Mouse (Mus musculus): ENCODE data around the gene Arfgef3. TPM values are rescaled to one million over a fixed set of nuclear protein-coding genes. Genes with fewer than 3 reads are reported as not detected.

Arfgef3 gene
- total RNA-seq, 2 experiments from 2014 or later = 86.1 to 87.7 TPM

- Histone ChIP-seq H3K27ac (peak overlapping the region; percentile 21; the same call in 1 of the 2 replicates), H3K4me3 (no peak overlapping the region)
- no peak for TF ChIP-seq CTCF (conservative IDR thresholded peaks at IDR 0.05)
- DNase-seq (ENCODE audit: low spot score in 2 of 2) = no peak
Observed at GRCm38 (mm10) chr10:18664016-18664415, 79.7 kb downstream of the Arfgef3 start.

- Histone ChIP-seq H3K27ac (peak overlapping the region; percentile 75; the same call in 1 of the 2 replicates), H3K4me3 (no peak overlapping the region)
- no peak for DNase-seq (ENCODE audit: low spot score in 2 of 2)
- no peak for TF ChIP-seq CTCF (conservative IDR thresholded peaks at IDR 0.05)
Observed at GRCm38 (mm10) chr10:18661606-18662220, 82.0 kb downstream of the Arfgef3 start.

- TF ChIP-seq CTCF (conservative IDR thresholded peaks at IDR 0.05) = no peak
- DNase-seq (ENCODE audit: low spot score in 2 of 2) = peak; percentile 38 to 39
Observed at GRCm38 (mm10) chr10:18660998-18661397, 82.8 kb downstream of the Arfgef3 start.

GRCm38 (mm10) chr10:18657588-18657987, 86.2 kb downstream of the Arfgef3 start:
- no peak overlapping the region for H3K4me3 ChIP-seq
- no peak for DNase-seq (ENCODE audit: low spot score in 2 of 2)
- no peak for TF ChIP-seq CTCF (conservative IDR thresholded peaks at IDR 0.05)
- H3K27ac ChIP-seq = no peak overlapping the region

More at GRCm38 (mm10) chr10:18660998-18661397, 82.8 kb downstream of the Arfgef3 start:
- Histone ChIP-seq H3K4me3 (no peak overlapping the region), H3K27ac (peak overlapping the region; percentile 75)

DNA sequence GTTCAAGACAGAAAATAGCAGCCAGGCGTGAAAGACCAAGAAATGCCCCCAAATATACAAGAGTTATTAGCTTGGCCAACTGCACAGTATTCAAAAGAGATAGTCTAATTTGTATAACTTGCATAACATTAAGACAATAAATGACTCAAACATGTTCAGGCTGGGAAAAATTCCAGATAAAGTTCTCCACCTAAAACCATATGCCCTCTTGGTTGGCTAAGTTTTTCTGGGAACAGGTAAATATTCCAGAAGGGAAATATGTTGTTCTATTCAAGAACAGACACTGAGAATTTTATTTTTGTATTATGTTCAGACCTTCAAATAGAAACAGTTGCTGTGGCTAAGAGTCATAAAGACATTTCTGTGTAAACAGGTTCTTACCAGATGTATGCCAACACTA, 96.7 kb downstream of the Arfgef3 start:
- no peak for DNase-seq (ENCODE audit: low spot score in 2 of 2)

DNA sequence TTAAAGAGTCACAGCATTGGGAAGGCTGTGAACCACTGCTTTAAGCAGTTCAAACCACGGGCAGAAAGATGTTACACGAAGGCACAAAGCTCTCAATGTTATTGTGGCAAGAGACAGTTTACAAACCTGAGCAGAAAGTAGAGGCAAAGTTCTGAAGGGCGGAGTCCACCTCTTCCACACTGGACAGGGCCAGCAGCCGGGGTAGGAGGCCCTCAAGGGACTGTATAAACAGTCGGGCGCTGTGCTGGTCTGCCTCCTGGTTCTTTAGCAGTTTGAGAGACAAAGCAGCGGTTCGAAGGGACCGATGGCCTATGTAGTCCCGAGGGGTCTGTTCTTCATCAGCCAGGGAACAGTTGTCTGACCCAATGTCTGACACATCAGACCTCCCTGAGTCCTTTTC, 97.7 kb downstream of the Arfgef3 start:
- no peak overlapping the region for H3K27ac ChIP-seq

More for the DNA sequence above, 96.7 kb downstream of the Arfgef3 start:
- H3K27ac ChIP-seq = no peak overlapping the region
- H3K4me3 ChIP-seq = no peak overlapping the region
- no peak for TF ChIP-seq CTCF (conservative IDR thresholded peaks at IDR 0.05)

DNA sequence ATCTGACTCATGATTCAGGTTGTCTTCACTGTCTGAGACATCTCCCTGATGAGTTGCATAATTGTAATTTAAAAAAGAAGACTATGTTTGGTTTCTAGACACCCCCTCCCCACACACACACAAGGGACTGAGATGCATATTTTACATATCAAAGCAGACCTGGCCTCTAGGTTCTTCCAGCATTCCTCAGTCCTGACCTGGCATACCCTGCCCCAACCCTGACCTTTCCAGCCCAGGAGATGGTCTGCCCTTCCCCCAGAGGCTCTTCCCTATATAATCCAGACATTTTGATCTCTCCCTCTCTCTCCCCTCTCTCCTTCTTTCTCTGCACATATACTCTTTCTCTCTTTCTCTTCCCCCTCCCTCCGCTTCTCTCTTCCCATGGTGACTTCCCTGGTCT, 99.4 kb downstream of the Arfgef3 start:
- TF ChIP-seq CTCF (conservative IDR thresholded peaks at IDR 0.05) = no peak
- no peak overlapping the region for H3K4me3 ChIP-seq
- H3K27ac ChIP-seq = no peak overlapping the region
- no peak for DNase-seq (ENCODE audit: low spot score in 2 of 2)

More for the DNA sequence above, 97.7 kb downstream of the Arfgef3 start:
- no peak for DNase-seq (ENCODE audit: low spot score in 2 of 2)
- no peak for TF ChIP-seq CTCF (conservative IDR thresholded peaks at IDR 0.05)
- no peak overlapping the region for H3K4me3 ChIP-seq

DNA sequence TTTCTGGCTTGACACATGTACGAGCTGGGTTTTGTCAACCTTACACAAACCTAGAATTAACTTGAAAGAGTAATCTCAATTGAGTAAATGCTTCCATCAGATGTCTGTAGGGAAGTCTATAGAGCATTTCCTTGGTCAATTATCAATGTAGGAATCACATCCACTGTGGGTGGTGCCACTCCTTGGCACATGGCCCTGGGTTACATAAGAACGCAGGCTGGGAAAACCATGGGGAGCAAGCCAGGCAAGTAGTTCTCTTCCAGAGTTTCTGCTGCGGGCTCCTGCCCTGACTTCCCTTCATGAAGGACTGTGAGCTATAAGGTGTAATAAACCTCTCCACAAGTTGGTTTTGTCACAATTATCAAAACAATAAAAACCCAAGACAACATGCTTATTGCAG, 100.2 kb downstream of the Arfgef3 start:
- H3K4me3 ChIP-seq = no peak overlapping the region
- H3K27ac ChIP-seq = no peak overlapping the region
- peak in 1 of 2 experiments; percentile 50 for DNase-seq (ENCODE audit: low spot score in 2 of 2)
- no peak for TF ChIP-seq CTCF (conservative IDR thresholded peaks at IDR 0.05)

DNA sequence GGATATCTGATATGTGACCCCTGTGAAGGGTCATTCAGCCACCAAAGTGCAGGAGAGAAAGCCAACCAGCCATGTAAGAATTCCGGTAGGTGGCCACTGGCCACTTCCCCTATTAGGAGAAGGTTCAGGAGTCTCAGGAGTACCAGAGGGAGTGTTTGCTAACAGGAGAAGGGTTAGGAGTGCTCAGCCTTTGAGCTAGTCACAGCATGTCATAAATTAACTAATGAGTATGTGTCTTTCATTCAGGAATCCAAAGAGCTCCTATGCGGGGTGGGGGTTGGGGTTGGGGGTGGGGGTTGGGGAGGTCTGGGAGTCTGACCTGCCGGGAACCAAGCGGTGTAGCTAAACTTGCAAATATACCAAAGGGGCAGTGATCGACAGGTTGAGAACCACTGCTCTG, 100.9 kb downstream of the Arfgef3 start:
- Histone ChIP-seq H3K27ac (no peak overlapping the region), H3K4me3 (no peak overlapping the region)
- no peak for TF ChIP-seq CTCF (conservative IDR thresholded peaks at IDR 0.05)
- DNase-seq (ENCODE audit: low spot score in 2 of 2) = no peak

DNA sequence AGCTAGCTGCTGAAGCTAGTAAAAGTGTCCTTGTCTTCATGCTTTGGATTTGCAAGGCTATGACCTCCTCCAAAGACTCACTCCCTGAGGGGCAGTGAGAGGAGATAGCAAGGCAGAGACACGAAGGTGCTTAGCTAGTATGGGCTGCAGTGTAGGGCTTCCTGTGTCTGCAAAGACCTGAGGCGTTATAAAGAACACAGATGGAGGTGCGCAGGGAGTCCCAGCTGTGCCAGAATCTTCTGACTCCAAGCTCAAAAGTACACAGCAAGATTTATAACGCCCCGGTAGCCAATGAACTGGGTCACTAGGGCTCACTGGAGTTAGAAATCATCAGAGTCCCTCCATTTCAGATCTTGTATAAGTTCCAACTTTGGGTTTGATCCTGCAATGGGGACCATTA, 103.2 kb downstream of the Arfgef3 start:
- no peak for TF ChIP-seq CTCF (conservative IDR thresholded peaks at IDR 0.05)
- no peak overlapping the region for H3K4me3 ChIP-seq
- no peak for DNase-seq (ENCODE audit: low spot score in 2 of 2)

GRCm38 (mm10) chr10:18635450-18635849, 108.3 kb downstream of the Arfgef3 start:
- Histone ChIP-seq H3K4me3 (no peak overlapping the region), H3K27ac (no peak overlapping the region)
- TF ChIP-seq CTCF (conservative IDR thresholded peaks at IDR 0.05) = no peak
- DNase-seq (ENCODE audit: low spot score in 2 of 2) = no peak

More for the DNA sequence above, 103.2 kb downstream of the Arfgef3 start:
- no peak overlapping the region for H3K27ac ChIP-seq

- no peak for DNase-seq (ENCODE audit: low spot score in 2 of 2)
- Histone ChIP-seq H3K27ac (no peak overlapping the region), H3K4me3 (no peak overlapping the region)
- no peak for TF ChIP-seq CTCF (conservative IDR thresholded peaks at IDR 0.05)
Observed at GRCm38 (mm10) chr10:18634405-18634985, 109.3 kb downstream of the Arfgef3 start.

DNA sequence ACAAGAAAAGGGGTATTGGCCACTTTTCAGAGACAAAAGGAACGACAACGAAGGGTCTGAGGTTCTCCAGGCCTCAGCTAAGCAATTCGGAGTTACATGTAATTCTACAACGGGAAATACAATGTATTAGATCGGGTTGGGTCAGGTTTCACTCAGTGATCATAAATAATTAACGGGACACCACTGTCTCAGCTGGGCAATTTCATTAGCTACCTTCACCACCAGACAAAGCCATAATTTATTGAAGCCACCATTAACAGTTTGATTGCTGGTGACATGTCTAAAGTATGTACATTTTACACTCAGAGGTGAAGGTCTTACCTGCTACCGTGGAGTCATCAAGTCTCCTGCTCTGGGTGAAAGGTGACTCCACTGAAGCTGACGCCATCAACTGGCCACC, 113.3 kb downstream of the Arfgef3 start:
- Histone ChIP-seq H3K4me3 (no peak overlapping the region), H3K27ac (no peak overlapping the region)
- TF ChIP-seq CTCF (conservative IDR thresholded peaks at IDR 0.05) = no peak
- DNase-seq (ENCODE audit: low spot score in 2 of 2) = no peak

GRCm38 (mm10) chr10:18627530-18627929, 116.2 kb downstream of the Arfgef3 start:
- Histone ChIP-seq H3K27ac (peak overlapping the region; percentile 59; the same call in 1 of the 2 replicates), H3K4me3 (no peak overlapping the region)
- peak; percentile 43 to 60 for DNase-seq (ENCODE audit: low spot score in 2 of 2)
- TF ChIP-seq CTCF (conservative IDR thresholded peaks at IDR 0.05) = no peak

All from layer of hippocampus, adult 2 months (tissue).